Mouse (Mus musculus) E14TG2a.4 (cell line): ENCODE measurements around the gene Aspm.
"Not testable (repeated sequence)": the region's sequence is repeated elsewhere in the genome, so short reads cannot be mapped to it uniquely, and the experiment has no call there.

Experiments
- H3K27me3 ChIP-seq: 2 replicates; pipeline ENCODE4 v1.6.1; 2014; ENCODE audit warnings: low read length, control low read depth; ENCODE audit not compliant: insufficient read depth
- H3K36me3 ChIP-seq: 2 replicates; pipeline ENCODE4 v1.6.1; 2014; ENCODE audit warnings: low read length, control low read depth; ENCODE audit not compliant: insufficient read depth
- H3K4me1 ChIP-seq: replicated peaks from 2 replicates; pipeline ENCODE4 v1.6.1; 2014; ENCODE audit warnings: low read depth, low read length, control low read depth
- H3K4me3 ChIP-seq: replicated peaks from 2 replicates; pipeline ENCODE4 v1.5.1; 2014; ENCODE audit warnings: mild to moderate bottlenecking, low read length
- H3K9me3 ChIP-seq: 2 replicates; pipeline ENCODE4 v1.6.1; 2014; ENCODE audit warnings: low read length, control low read depth
- CTCF ChIP-seq: conservative IDR thresholded peaks from 2 replicates; pipeline ENCODE4 v1.5.1; 2014; ENCODE audit warnings: low read length
- NANOG ChIP-seq: IDR thresholded peaks from 2 replicates; pipeline ENCODE4 v1.6.1; 2014; ENCODE audit warnings: borderline replicate concordance, low read length, mixed read lengths
- POU5F1 ChIP-seq: IDR thresholded peaks from 2 replicates; pipeline ENCODE4 v1.6.1; 2014; ENCODE audit warnings: low read length, borderline replicate concordance

Aspm gene

DNA sequence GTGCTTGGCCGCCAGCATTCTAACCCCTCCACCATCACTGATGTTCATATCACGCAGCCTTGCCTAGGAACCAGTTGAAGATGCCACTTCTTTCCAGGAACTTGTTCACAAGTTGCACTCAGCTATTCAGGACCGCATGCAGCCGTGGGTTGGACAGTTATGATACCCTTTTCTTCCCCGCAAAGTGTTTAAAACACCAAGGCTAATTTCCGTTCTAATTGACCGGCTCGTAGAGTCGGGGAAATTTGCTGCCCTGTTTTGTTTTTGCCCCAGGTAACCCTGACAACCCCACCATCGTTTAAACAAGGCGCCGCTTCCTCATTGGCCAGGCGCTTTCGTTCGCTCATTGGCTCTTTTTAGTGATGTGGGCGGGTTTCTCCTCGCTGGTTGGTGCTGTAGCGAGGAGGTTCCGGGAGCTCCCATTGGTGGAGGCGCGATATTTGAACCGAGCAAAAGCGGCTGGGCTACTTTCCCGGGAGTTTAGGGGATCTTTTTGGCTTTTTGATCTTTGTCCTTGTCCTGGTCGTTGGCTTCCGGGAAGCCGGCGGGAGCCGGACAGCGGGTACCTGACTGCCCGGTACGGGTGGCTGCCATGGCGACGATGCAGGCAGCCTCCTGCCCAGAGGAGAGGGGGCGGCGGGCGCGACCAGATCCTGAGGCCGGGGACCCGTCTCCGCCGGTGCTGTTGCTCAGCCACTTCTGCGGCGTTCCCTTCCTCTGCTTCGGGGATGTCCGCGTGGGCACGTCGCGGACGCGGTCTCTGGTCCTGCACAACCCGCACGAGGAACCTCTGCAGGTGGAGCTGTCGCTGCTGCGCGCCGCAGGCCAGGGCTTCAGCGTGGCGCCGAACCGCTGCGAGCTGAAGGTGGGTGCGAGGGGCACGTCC is at the start of gene Aspm:
Gene Aspm (plus strand): TSS at position 433 of the 886 bp plus-strand sequence.
- Histone ChIP-seq H3K27me3 (no peaks in the 10 kb centered on the region), H3K9me3 (no peaks in the 10 kb centered on the region), H3K4me1 (peaks cover 26% of the 10 kb centered on the region), H3K36me3 (peaks cover 26% of the 10 kb centered on the region), H3K4me3 (peak within 1 kb of the TSS; percentile 98)
- TF ChIP-seq POU5F1 (no peak), CTCF (no peak), NANOG (no peak)

DNA sequence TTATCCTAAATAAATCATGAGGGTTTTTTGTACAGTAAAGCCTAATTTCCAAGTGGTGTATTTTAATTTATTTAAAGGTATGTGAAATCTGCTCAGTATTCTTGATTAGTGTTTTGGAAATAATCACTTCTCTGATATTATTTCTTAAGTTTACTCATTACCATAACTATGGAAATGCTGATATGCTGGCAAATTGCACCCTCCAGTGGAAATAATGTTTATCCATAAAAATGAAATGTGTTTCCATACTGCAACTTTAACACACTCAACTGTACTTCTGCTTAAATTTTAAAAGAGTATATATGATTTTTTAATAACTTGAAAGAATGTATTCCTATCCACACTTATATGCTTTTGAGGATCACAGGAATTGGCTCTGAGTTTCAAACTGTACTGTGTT is 48.8 kb upstream of the Aspm start:
- Histone ChIP-seq H3K4me3 (no peak overlapping the region), H3K27me3 (no peaks in the 10 kb centered on the region), H3K9me3 (peaks cover 22% of the 10 kb centered on the region), H3K4me1 (no peaks in the 10 kb centered on the region; the same call in 1 of the 2 replicates), H3K36me3 (no peaks in the 10 kb centered on the region)
- TF ChIP-seq POU5F1 (no peak), CTCF (no peak), NANOG (no peak)

DNA sequence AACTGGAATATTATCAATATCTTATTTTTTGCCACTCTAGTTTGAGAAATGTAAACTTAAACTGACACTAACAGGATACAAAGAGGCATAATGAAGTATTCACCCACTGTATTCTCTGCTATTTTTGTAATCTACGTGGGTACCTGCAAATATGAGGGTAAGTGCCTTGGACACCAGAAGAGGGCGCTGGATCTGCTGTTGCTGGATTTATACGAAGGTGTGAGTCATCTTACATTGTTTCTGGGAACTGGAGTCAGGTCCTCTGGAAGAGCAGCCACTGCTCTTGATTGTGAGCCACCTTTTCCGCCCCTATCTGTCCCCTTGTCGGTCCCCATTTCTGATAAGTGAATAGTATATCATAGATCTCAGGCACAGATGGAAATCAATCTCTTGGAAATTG is 46.9 kb upstream of the Aspm start:
- H3K9me3 ChIP-seq, result peaks cover 30% of the 10 kb centered on the region
- H3K27me3 ChIP-seq, result no peaks in the 10 kb centered on the region
- peak; percentile 39 for TF ChIP-seq CTCF
- no peak for TF ChIP-seq NANOG
- H3K4me3 ChIP-seq, result no peak overlapping the region
- no peaks in the 10 kb centered on the region; the same call in 1 of the 2 replicates for H3K4me1 ChIP-seq
- H3K36me3 ChIP-seq, result no peaks in the 10 kb centered on the region

DNA sequence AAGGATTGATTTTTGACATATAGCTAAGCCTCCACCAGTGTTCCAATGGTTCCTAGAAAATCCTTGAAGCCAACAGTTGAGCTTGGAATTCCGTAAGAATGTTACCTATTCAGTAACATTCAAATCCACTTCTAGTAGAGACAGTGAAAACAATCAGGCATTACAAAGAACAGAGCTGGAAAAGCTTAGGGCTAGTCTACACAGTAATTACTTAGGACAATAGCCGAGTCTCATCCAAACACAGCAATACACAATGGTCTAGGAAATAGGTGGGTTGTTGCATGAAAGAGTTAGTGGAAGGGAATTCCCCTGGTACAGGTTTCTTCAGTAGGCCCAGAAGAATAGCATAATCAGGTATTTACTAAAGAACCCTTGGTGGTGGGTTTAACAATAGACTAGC is 42.2 kb upstream of the Aspm start:
- H3K36me3 ChIP-seq, H3K4me1 ChIP-seq, H3K27me3 ChIP-seq, H3K4me3 ChIP-seq: not testable (repeated sequence)
- TF ChIP-seq NANOG, result peak; percentile 96
- H3K9me3 ChIP-seq, result peaks cover 40% of the 10 kb centered on the region

DNA sequence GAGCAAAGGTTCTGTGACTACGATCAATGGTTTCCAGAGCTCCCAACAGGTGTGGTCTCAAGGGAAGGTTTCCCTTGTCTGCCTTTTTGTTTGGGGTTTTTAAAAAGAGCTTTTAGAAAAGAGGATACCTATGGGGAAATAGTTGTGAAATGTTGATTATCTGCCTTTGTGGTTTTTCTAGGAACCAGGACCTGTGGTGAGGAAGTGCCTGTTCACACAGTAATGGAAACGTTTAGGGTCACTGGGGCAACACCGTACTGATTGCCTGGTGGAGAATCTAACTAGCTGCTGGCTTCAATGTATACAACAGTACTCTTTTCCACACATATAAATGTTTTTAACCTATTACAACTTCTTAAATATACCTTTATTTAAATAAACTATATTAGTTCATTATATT is 41.1 kb upstream of the Aspm start:
- H3K9me3 ChIP-seq, result peaks cover 40% of the 10 kb centered on the region
- TF ChIP-seq POU5F1 (no peak), NANOG (no peak), CTCF (no peak)
- H3K27me3 ChIP-seq, result 0 out of 2 replicates have a peak, but pooled peaks cover 3% of the 10 kb centered on the region
- no peak overlapping the region for H3K4me3 ChIP-seq
- H3K4me1 ChIP-seq, result peaks cover 5% of the 10 kb centered on the region
- no peaks in the 10 kb centered on the region for H3K36me3 ChIP-seq

DNA sequence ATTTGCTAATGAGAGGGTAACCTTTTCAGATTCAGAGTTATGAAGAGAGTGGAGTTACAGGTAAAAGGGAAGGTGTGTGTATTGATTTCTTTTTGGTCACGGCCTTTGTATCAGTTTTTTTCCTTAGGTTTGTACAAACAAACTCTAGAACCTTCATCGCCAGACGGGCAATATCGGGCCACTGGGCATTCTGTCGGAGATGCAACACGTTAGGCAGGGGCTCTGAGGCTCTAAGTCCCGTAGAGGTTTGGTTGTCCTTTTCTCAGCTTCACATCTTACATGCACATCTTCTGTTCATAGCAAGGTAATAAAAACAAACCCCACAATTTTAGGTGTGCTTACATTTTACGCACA is 33.1 kb upstream of the Aspm start:
- Histone ChIP-seq H3K4me3 (peak overlapping the region; percentile 94), H3K4me1 (peaks cover 42% of the 10 kb centered on the region), H3K36me3 (peaks cover 25% of the 10 kb centered on the region), H3K27me3 (no peaks in the 10 kb centered on the region; the same call in 1 of the 2 replicates), H3K9me3 (no peaks in the 10 kb centered on the region)
- TF ChIP-seq CTCF, result no peak
- no peak for TF ChIP-seq NANOG
- no peak for TF ChIP-seq POU5F1

DNA sequence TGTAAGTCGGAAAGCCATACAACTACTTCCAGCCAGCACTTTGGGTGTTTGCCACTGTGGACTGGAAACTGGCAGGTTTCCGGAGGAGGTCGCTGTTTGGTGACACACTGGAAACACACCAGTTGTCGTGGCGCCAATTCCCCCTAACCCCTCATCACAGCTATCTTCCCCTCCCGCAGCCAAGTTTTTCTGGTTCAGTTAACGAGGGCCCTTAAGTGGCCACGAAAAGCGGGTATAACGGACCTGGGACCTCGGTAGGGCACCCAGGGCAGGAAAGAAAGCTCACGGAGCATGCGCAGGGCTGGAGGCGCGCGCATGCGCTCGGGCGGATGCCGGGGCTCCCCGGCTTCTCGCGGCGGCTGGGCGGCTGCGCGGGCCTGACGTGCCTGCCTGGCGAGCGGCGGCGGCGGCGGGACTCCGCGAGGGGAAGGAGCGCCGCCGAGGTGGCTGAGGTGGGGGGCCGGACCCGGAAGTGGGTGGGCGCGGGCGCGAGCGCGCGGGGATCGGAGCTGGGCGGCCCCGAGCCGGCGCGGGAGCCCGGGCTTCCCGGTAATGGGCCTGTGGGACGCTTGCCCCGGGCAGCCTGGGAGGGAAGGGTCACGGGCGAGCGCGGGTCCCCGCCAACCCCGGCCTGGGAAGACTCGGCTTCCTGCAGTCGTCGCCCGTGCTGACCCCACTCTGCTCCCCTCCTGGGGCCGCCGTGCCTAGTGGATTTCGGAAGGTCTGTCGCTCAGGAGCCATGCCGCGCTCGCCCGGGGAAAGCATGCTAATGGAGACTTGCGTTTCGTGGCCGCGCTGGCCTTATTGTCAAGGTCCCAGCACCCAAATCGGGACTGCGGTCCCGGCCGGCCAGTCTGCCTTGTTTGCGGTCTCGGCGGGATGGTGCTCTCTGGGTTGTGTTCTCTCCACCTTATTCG is 32.4 kb upstream of the Aspm start, which contains the start of gene Zbtb41:
Gene Zbtb41 (plus strand): TSS at position 414 of the 917 bp plus-strand sequence.
- Histone ChIP-seq H3K4me3 (peak within 1 kb of the TSS; percentile 94), H3K27me3 (no peaks in the 10 kb centered on the region; the same call in 1 of the 2 replicates), H3K36me3 (peaks cover 28% of the 10 kb centered on the region), H3K9me3 (no peaks in the 10 kb centered on the region), H3K4me1 (peaks cover 47% of the 10 kb centered on the region)
- TF ChIP-seq POU5F1 (no peak), CTCF (peak; percentile 34)

DNA sequence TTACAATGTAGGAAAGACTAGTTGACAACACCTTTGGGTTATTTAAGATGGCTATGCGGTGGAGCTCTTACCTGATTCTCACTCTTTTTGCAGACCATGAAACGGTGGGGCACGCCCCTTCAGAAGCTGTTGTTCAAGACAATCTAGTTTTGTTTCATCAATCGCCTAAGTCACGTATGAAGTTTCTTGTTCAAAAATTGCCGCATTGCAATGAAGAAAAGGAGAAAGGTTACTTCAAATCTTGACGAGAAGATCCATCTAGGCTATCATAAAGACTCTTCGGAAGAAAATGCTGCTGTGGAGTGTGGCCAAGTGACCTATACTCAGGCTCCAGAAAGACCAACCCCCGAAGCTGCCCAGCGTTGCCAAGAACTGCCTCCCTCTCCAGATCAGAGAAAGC is 31.6 kb upstream of the Aspm start:
- Histone ChIP-seq H3K4me1 (peaks cover 48% of the 10 kb centered on the region), H3K4me3 (peak overlapping the region; percentile 94), H3K36me3 (peaks cover 30% of the 10 kb centered on the region), H3K27me3 (no peaks in the 10 kb centered on the region; the same call in 1 of the 2 replicates), H3K9me3 (no peaks in the 10 kb centered on the region)
- no peak for TF ChIP-seq POU5F1
- TF ChIP-seq CTCF, result no peak
- no peak for TF ChIP-seq NANOG
